Mouse (Mus musculus): Measurements from ENCODE around the gene Acvrl1. TPM values are rescaled to one million over a fixed set of nuclear protein-coding genes. Genes with fewer than 3 reads are reported as not detected.

The Acvrl1 gene
- polyA plus RNA-seq, 1 experiment from 2014 or later = 7.4 TPM

GRCm38 (mm10) chr15:101092829-101093648 is 35.3 kb upstream of the Acvrl1 start:
- Histone ChIP-seq H3K27me3 (no peaks in the 10 kb centered on the region), H3K9ac (replicated peaks) (peak overlapping the region; percentile 1; the same call in 1 of the 2 replicates), H3K36me3 (no peaks in the 10 kb centered on the region), H3K4me3 (replicated peaks) (0 out of 2 replicates have a peak overlapping the region, but pooled peaks have one; percentile 4), H3K4me1 (replicated peaks) (peaks cover 53% of the 10 kb centered on the region), H3K4me2 (peak overlapping the region; percentile 41), H3K9me3 (no peaks in the 10 kb centered on the region), H3K27ac (peak overlapping the region; percentile 88)
- peak; percentile 85 for ATAC-seq (ENCODE audit: insufficient number of reproducible peaks, insufficient read depth, low FRiP score, low TSS enrichment, low read depth)
- WGBS = 7% methylated on average over 25 of the region's 25 CpGs

- Histone ChIP-seq H3K9ac (replicated peaks) (no peak overlapping the region), H3K27ac (peak overlapping the region; percentile 88), H3K36me3 (no peaks in the 10 kb centered on the region), H3K4me1 (replicated peaks) (peaks cover 60% of the 10 kb centered on the region), H3K27me3 (no peaks in the 10 kb centered on the region), H3K9me3 (no peaks in the 10 kb centered on the region), H3K4me2 (no peak overlapping the region), H3K4me3 (replicated peaks) (no peak overlapping the region)
- WGBS = 26% methylated on average over 6 of the region's 6 CpGs
- no peak for ATAC-seq (ENCODE audit: insufficient number of reproducible peaks, insufficient read depth, low FRiP score, low TSS enrichment, low read depth)
Observed at GRCm38 (mm10) chr15:101093988-101094387, 34.3 kb upstream of the Acvrl1 start.

GRCm38 (mm10) chr15:101094979-101095378 is 33.3 kb upstream of the Acvrl1 start:
- Histone ChIP-seq H3K4me1 (replicated peaks) (peaks cover 61% of the 10 kb centered on the region), H3K36me3 (no peaks in the 10 kb centered on the region), H3K9ac (replicated peaks) (no peak overlapping the region), H3K9me3 (no peaks in the 10 kb centered on the region), H3K4me2 (no peak overlapping the region), H3K4me3 (replicated peaks) (no peak overlapping the region), H3K27ac (peak overlapping the region; percentile 88), H3K27me3 (no peaks in the 10 kb centered on the region)
- WGBS = 11% methylated on average over 9 of the region's 9 CpGs
- no peak for ATAC-seq (ENCODE audit: insufficient number of reproducible peaks, insufficient read depth, low FRiP score, low TSS enrichment, low read depth)

GRCm38 (mm10) chr15:101095392-101095791 is 32.9 kb upstream of the Acvrl1 start:
- H3K27ac ChIP-seq = peak overlapping the region; percentile 88
- ATAC-seq (ENCODE audit: insufficient number of reproducible peaks, insufficient read depth, low FRiP score, low TSS enrichment, low read depth) = no peak
- H3K9ac ChIP-seq (replicated peaks) = no peak overlapping the region
- H3K9me3 ChIP-seq = no peaks in the 10 kb centered on the region
- no peak overlapping the region for H3K4me2 ChIP-seq
- H3K36me3 ChIP-seq = no peaks in the 10 kb centered on the region
- H3K4me1 ChIP-seq (replicated peaks) = peaks cover 61% of the 10 kb centered on the region
- H3K4me3 ChIP-seq (replicated peaks) = no peak overlapping the region
- H3K27me3 ChIP-seq = no peaks in the 10 kb centered on the region
- 38% methylated on average over 3 of the region's 3 CpGs for WGBS

- Histone ChIP-seq H3K4me3 (replicated peaks) (peak overlapping the region; percentile 19), H3K36me3 (no peaks in the 10 kb centered on the region), H3K27me3 (no peaks in the 10 kb centered on the region), H3K27ac (peak overlapping the region; percentile 71), H3K9me3 (no peaks in the 10 kb centered on the region), H3K9ac (replicated peaks) (peak overlapping the region; percentile 53; the same call in 1 of the 2 replicates), H3K4me1 (replicated peaks) (peaks cover 50% of the 10 kb centered on the region), H3K4me2 (peak overlapping the region; percentile 56)
- ATAC-seq (ENCODE audit: insufficient number of reproducible peaks, insufficient read depth, low FRiP score, low TSS enrichment, low read depth) = peak; percentile 58
- WGBS = 2% methylated on average over 28 of the region's 28 CpGs
Observed at GRCm38 (mm10) chr15:101097985-101098651, 30.2 kb upstream of the Acvrl1 start.

DNA sequence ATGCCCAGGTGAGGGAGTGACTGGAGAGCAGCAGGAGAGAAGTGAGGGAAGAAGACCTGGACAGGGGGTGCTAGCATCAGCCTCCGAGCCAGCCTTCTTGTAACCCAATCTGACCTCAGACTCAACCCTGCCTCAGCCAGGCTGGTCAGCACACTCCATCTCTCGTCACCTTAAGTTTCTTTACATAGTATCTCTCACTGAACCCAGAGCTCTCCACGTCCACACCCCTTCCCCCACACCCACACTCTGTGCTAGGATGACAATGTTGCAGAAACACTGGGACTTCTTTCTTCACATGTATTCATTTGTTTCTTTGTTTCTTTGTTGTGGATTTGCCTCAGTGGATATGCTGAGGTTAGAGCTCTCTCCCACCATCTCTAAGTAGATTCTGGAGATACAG is 27.3 kb upstream of the Acvrl1 start:
- WGBS = 76% methylated on average over 3 of the region's 3 CpGs
- H3K4me1 ChIP-seq (replicated peaks) = peaks cover 28% of the 10 kb centered on the region
- no peak overlapping the region for H3K27ac ChIP-seq
- no peaks in the 10 kb centered on the region for H3K27me3 ChIP-seq
- no peaks in the 10 kb centered on the region for H3K9me3 ChIP-seq
- ATAC-seq (ENCODE audit: insufficient number of reproducible peaks, insufficient read depth, low FRiP score, low TSS enrichment, low read depth) = no peak
- no peak overlapping the region for H3K4me2 ChIP-seq
- H3K9ac ChIP-seq (replicated peaks) = no peak overlapping the region
- no peak overlapping the region for H3K4me3 ChIP-seq (replicated peaks)
- no peaks in the 10 kb centered on the region for H3K36me3 ChIP-seq

DNA sequence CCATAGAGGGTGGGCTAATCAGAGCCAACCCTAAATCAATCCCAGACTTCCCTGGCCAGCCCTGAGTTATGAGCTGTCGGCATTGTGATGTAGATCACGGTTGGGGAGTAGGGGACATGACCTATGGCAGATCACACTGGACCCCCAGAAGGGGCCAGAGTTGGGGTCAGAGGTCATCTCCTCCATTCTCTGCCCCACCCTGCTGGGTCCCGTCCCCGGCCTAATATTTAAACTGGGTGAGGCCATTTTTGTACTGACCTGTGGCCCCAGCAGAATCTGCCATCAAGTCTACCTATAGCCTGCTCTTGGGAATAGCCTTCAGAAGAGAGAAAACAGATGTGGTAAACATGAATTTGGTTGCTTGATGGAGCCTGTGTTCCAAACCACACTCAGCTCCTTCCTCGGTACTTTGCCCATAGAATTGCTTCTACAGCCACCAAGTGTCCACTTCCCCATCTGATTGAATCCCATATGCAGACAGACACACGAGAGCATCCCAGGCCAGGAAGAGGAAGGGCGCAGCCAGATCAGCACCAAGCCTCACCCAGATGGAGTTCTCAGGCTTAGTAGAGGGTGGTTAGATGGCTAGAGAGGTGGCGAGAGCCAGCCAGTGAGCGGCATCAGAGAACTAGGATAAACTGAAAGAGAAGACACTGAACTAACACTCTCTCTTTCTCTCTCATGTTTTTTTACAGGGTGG is 24.6 kb upstream of the Acvrl1 start:
- ATAC-seq (ENCODE audit: insufficient number of reproducible peaks, insufficient read depth, low FRiP score, low TSS enrichment, low read depth) = no peak
- 55% methylated on average over 9 of the region's 9 CpGs for WGBS
- no peak overlapping the region for H3K4me2 ChIP-seq
- H3K36me3 ChIP-seq = no peaks in the 10 kb centered on the region
- H3K4me3 ChIP-seq (replicated peaks) = no peak overlapping the region
- 0 out of 2 replicates have a peak, but pooled peaks cover 3% of the 10 kb centered on the region for H3K9me3 ChIP-seq
- no peak overlapping the region for H3K27ac ChIP-seq
- no peak overlapping the region for H3K9ac ChIP-seq (replicated peaks)
- no peaks in the 10 kb centered on the region for H3K27me3 ChIP-seq
- peaks cover 6% of the 10 kb centered on the region for H3K4me1 ChIP-seq (replicated peaks)

GRCm38 (mm10) chr15:101105496-101105994 is 22.8 kb upstream of the Acvrl1 start:
- whole genome bisulfite sequencing = 17% methylated on average over 12 of the region's 12 CpGs
- Histone ChIP-seq H3K9ac (replicated peaks) (no peak overlapping the region), H3K4me2 (0 out of 2 replicates have a peak overlapping the region, but pooled peaks have one; percentile 32)

DNA sequence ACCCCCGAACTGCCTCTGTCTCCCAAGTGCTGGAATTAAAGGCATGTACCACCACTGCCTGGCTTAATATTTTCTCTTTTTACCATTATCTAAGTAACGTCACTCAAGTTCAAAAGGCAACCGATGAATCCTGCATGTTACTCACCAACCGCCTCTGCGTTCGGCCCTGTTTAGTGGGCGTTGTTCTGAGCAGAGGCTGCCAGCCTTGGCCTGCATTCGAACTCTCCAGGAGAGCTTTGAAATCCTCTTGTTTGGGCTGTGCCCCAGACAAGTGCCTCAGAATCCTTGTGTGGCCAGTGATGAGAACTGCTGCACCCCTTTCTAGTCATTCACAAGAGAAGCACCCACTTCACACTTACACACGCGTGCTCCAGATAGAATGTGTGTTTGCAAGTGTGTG is 22.3 kb upstream of the Acvrl1 start:
- H3K4me3 ChIP-seq (replicated peaks) = no peak overlapping the region
- H3K9me3 ChIP-seq = 0 out of 2 replicates have a peak, but pooled peaks cover 3% of the 10 kb centered on the region
- 87% methylated on average over 10 of the region's 10 CpGs for WGBS
- H3K27ac ChIP-seq = no peak overlapping the region
- no peaks in the 10 kb centered on the region for H3K36me3 ChIP-seq
- 0 out of 2 replicates have a peak, but pooled peaks cover 3% of the 10 kb centered on the region for H3K4me1 ChIP-seq (replicated peaks)
- H3K4me2 ChIP-seq = no peak overlapping the region
- H3K27me3 ChIP-seq = peaks cover under 1% of the 10 kb centered on the region; the same call in 1 of the 2 replicates
- ATAC-seq (ENCODE audit: insufficient number of reproducible peaks, insufficient read depth, low FRiP score, low TSS enrichment, low read depth) = no peak
- H3K9ac ChIP-seq (replicated peaks) = no peak overlapping the region

More at GRCm38 (mm10) chr15:101105496-101105994, 22.8 kb upstream of the Acvrl1 start:
- peak; percentile 66; the same call in 1 of the 2 replicates for ATAC-seq (ENCODE audit: insufficient number of reproducible peaks, insufficient read depth, low FRiP score, low TSS enrichment, low read depth)
- Histone ChIP-seq H3K27me3 (no peaks in the 10 kb centered on the region), H3K9me3 (0 out of 2 replicates have a peak, but pooled peaks cover 3% of the 10 kb centered on the region), H3K27ac (no peak overlapping the region), H3K4me3 (replicated peaks) (no peak overlapping the region), H3K36me3 (no peaks in the 10 kb centered on the region), H3K4me1 (replicated peaks) (0 out of 2 replicates have a peak, but pooled peaks cover 3% of the 10 kb centered on the region)

- 85% methylated on average over 5 of the region's 5 CpGs for WGBS
- Histone ChIP-seq H3K4me3 (replicated peaks) (no peak overlapping the region), H3K4me1 (replicated peaks) (0 out of 2 replicates have a peak, but pooled peaks cover 3% of the 10 kb centered on the region), H3K9ac (replicated peaks) (no peak overlapping the region), H3K4me2 (no peak overlapping the region), H3K36me3 (no peaks in the 10 kb centered on the region), H3K27me3 (peaks cover 8% of the 10 kb centered on the region; the same call in 1 of the 2 replicates), H3K27ac (no peak overlapping the region), H3K9me3 (0 out of 2 replicates have a peak, but pooled peaks cover 3% of the 10 kb centered on the region)
- ATAC-seq (ENCODE audit: insufficient number of reproducible peaks, insufficient read depth, low FRiP score, low TSS enrichment, low read depth) = no peak
Observed at GRCm38 (mm10) chr15:101107906-101108671, 20.2 kb upstream of the Acvrl1 start.
